Mouse (Mus musculus) A20 (cell line): Measurements from ENCODE around the gene Zdhhc20.
"Not testable (repeated sequence)": the region's sequence is repeated elsewhere in the genome, so short reads cannot be mapped to it uniquely, and the experiment has no call there.

Experiments used
- DNase-seq: peaks from one replicate; pipeline ENCODE4 v3.0.0-alpha.2; 2011; ENCODE audit warnings: low read depth, low spot score

Gene Zdhhc20

GRCm38 (mm10) chr14:57890011-57890842 lies at the start of gene Zdhhc20:
TSS of gene Zdhhc20 (minus strand) at chr14:57890276.
- DNase-seq, result peak; percentile 98

DNA sequence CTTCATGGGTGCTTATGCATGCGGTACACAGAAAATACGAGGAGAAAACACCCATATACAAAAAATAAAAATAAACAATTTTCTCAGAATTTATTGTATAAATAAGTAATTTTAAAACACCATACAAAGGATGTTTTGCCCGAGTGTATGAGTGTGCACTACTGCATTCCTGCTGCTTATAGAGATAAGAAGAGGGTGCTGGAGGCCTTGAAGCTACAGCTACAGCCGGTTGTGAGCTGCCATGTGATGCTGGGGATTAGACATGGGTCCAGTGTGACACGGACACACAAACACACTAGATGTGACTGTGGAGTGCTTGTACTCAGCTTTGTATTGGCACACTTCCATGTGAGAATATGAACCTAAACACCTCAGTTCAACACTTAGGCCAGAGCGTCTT lies 47.2 kb upstream of the Zdhhc20 start:
- DNase-seq, result no peak

DNA sequence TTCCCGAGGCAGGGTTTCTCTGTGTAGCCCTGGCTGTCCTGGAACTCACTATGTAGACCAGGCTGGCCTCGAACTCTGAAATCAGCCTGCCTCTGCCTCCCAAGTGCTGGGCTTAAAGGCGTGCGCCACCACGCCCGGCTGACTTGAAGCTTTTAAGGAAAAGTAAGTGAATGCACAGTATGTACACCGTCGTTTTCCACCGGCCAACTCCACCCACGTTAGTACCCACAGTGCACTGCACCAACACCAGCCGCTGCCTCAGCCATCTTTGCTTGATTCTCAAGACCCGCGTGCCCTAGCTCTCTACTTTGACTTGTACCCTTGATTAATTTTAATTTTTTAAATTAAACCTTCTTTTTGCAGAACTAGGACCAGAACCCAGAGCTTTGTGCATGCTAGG lies 44.6 kb upstream of the Zdhhc20 start:
- DNase-seq, result no peak

GRCm38 (mm10) chr14:57933608-57934007 lies 43.5 kb upstream of the Zdhhc20 start:
- DNase-seq, result no peak

DNA sequence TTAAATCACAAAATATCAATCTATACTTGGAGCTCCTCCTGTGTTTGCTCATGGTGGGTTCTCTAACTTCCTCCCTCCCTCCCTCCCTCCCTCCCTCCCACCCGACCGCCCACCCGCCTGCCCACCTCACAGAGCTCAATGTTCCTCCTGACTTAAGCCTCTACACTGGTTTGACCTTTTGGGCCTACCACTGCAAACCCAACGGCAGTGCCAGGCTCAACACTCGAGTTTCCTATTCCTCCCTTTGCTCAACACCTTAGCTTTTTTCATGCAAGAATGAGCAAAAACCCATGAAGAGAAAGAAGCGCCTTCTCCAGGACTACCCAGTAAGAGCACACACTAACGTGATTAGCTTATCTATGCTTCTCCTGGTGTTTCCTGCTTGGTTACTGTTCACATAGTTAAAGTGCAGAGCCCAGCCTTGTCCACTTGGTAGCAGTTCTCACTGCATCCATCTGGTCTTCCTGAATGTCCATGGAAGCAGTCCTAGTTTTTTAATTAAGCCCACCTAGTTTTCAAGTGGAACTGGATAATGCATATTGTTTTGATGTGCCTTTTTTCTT lies 42.9 kb upstream of the Zdhhc20 start:
- no peak for DNase-seq

DNA sequence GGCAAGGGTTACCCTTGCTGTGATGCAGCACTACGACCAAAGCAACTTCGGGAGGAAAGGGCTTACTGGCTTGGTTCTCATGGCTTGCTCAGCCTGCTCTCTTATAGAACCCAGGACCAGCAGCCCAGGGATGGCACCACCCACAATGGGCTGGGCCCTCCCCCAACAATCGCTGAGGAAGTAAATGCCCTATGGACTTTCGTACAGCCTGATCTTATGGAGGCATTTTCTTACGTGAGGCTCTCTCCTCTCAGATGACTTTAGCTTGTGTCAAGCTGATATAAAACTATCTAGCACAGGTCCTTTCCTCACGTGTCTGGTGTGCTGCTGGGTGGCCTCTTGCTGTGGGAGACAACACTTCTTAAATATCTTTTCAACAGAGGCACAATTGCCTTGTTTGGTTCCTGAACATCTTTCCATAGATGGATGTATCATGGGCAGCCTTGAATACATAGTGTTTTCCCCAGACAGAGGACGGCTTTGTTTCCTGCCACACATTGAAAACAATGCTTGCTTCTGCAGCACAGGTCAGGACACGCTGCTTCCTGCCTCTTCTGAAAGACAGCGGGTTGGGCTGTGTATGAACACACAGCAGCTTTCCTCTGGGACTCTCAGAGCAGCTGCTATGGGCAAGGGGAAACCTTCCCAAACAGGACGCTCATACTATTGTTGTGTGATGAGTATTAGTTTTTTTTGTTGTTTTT lies 31.5 kb upstream of the Zdhhc20 start:
- DNase-seq, result no peak

DNA sequence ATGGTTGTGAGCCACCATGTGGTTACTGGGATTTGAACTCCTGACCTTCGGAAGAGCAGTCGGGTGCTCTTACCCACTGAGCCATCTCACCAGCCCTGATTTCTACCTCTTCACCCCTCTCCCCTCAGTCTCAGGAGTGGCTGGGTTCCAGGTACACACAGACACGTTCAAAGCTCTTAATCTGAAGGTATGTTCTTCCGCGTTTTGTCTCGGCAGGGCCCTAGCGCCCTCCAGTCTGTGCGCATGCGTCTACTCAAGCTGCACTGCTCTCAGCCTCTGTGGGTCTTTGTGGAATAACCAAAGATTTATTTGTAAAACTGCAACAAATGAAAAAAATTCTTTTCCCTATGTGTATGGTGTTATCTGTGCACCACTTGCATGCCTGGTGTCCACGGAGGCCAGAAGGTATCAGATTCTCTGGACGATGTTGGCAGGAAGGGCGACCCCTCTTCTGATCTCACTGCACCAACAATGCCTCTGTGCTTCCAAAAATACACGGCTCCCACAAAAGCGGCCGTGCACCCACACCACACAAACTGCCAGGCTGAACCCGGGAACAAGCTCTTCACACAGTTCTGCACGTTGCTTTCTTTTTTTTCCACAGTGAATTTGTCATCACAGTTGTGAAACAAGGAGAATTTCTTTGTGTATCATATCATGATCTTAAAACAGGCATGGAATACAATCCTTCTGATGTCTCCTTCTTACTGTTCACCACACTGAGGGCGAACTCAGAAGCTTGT lies 30.7 kb upstream of the Zdhhc20 start:
- DNase-seq, result no peak

DNA sequence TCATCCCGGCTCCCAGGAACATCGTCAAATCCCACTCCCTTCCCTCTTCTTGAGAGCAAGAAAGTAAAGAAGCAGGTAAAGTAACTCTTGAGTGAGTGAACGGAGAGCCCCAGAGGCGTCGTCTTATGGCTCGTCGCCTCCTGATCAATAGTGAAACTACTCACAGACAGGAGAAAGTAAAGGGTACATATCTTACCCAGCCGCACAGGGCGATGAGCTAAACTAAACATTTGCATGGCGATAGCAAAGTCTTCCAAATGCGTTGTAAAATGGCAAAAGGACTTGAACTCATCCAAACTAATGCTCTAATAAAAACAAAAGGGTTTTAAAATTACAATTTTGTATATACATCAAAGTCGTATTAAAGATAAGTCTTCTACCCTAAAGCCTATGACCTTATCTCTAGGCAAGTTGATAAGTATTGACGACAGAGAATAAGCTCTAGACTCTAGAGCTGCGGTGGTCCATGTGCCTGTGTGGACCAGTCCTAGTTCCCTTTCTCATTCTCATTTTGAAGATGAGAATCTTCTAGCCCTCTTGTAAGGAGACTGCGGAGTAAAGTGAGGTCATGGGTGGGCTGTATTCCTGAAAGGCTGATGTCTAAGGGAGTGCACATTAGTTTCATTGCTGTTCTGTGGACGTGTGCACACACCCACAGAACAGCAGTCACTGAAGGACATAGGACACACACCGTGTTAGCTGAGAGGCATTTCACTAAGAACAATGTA lies 29.2 kb upstream of the Zdhhc20 start:
- DNase-seq, result peak; percentile 81

- no peak for DNase-seq
Measured at GRCm38 (mm10) chr14:57915341-57915740, 25.3 kb upstream of the Zdhhc20 start.

- peak; percentile 83 for DNase-seq
Measured at GRCm38 (mm10) chr14:57912211-57913007, 22.3 kb upstream of the Zdhhc20 start.

DNA sequence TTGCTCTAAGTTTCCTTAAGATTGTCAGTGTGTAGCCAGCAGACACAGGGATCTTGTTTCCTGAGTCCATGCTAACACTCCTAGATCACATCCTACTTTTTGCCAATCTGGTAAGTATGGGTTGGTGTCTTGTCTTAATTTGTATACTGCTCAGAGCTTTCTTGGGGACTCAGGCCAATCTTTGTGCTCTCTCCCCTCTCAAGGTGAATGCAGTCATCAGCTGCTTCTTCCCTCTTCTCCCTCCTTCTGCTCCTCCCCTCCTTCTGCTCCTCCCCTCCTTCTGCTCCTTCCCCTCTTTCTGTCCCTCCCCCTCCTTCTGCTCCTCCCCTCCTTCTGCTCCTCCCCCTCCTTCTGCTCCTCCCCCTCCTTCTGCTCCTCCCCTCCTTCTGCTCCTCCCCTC lies 21.7 kb upstream of the Zdhhc20 start:
- not testable (repeated sequence) for DNase-seq

- DNase-seq, result peak; percentile 67
Measured at GRCm38 (mm10) chr14:57911316-57911715, 21.2 kb upstream of the Zdhhc20 start.

DNA sequence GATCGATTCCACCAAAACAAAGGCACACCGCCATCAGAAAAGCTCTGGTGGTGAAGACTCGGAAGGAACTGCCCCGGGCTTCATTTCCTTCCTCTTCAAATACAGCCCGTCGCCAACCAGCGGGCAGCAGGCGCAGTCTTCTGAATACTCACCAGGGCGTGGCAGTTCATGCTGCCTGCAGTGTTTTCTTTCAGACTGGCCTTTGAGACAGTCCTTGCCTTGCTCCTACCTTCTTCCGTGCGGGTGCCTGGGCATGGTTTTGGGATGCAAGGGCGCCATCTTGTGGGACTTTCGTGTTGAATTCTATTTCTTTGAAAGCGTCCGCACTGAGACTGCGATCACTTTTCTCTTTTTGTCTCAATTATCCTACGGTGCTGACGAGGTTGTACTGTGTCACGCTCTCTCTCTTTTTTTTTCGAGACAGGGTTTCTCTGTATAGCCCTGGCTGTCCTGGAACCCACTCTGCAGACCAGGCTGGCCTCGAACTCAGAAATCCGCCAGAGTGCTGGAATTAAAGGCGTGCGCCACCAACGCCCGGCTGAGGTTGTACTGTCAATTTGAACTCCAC lies 20.5 kb upstream of the Zdhhc20 start:
- DNase-seq, result peak; percentile 93

- DNase-seq, result no peak
Measured at GRCm38 (mm10) chr14:57909297-57909696, 19.2 kb upstream of the Zdhhc20 start.

GRCm38 (mm10) chr14:57908431-57908830 lies 18.4 kb upstream of the Zdhhc20 start:
- no peak for DNase-seq

DNA sequence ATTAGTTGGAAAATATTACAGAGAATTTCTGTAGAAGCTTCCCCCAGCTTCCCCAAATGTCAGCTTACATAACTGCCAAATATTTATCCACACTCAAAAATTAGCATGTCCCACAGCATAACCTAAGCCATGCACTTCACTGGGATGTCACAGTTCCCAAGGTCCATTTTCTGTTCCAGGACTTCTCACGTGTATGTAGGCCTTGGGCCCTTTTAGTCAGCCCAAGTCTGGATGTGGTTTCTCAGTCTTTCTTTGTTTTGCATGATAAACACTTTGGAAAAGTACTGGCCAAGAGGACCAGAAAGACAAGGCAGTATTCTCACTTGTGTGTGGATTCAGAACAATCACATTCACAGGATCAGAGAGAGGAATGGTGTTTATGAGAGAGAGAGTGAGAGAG lies 11.9 kb upstream of the Zdhhc20 start:
- DNase-seq, result no peak

DNA sequence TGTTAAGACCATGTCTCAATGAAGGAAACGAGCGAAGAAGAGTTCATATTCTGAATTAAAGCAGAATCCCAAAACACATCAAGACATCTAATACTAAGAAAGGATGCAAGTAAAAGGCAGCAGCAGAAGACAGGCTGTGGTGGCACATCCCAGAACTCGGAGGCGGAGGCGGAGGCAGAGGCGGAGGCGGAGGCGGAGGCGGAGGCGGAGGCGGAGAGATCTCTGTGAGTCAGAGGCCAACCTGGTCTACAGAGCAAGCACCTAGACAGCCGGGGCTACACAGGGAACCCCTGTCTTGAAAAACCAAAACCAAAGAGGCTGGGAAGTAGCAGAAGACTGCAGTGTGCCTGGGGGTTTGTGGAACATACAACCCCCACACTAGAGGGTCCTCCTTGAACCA lies 6.8 kb upstream of the Zdhhc20 start:
- DNase-seq, result no peak

GRCm38 (mm10) chr14:57896088-57896871 lies 6.2 kb upstream of the Zdhhc20 start:
- DNase-seq, result not testable (repeated sequence)

- no peak for DNase-seq
Measured at GRCm38 (mm10) chr14:57894346-57894745, 4.3 kb upstream of the Zdhhc20 start.
